Mouse (Mus musculus): ENCODE results near the gene Tigd3.

- TF ChIP-seq POLR2A (IDR thresholded peaks at IDR 0.05; ENCODE audit: control insufficient read depth, low read depth, low read length) (no peak), CTCF (IDR thresholded peaks at IDR 0.05; ENCODE audit: control insufficient read depth, insufficient read depth, insufficient replicate concordance, low read depth, low read length) (no peak)
These were observed 31.4 kb upstream of the Tigd3 start for GRCm38 (mm10) chr19:5925311-5925855.
